Mouse (Mus musculus): ENCODE results near the gene Nfasc.

- no peak for TF ChIP-seq CTCF (IDR thresholded peaks at IDR 0.05; ENCODE audit: control insufficient read depth, insufficient read depth, insufficient replicate concordance, low read depth, low read length)
- TF ChIP-seq POLR2A (IDR thresholded peaks at IDR 0.05; ENCODE audit: control insufficient read depth, low read depth, low read length): no peak
Observed at GRCm38 (mm10) chr1:132565766-132566165, 175.8 kb downstream of the Nfasc start.
